Mouse (Mus musculus) lung, postnatal 0 days (tissue): ENCODE data around the gene Gm10142. TPM values are rescaled to one million over a fixed set of nuclear protein-coding genes. Genes with fewer than 3 reads are reported as not detected.

Experiments
- ATAC-seq: fragments of 200-750 bp; cut with Nextera tagmentation; 2 replicates; pipeline ENCODE4 v1.8.0; 2017; ENCODE audit warnings: moderate library complexity
- DNase-seq: peaks from one replicate; pipeline ENCODE4 v3.0.0-alpha.2; 2016; ENCODE audit warnings: low spot score
- H3K27ac ChIP-seq: fragments of 300-500 bp; sonication (generic); 2 replicates; pipeline ENCODE4 v1.5.1; 2014; ENCODE audit warnings: antibody characterized with exemption, mild to moderate bottlenecking, low read length, mixed read lengths
- H3K27me3 ChIP-seq: fragments of 300-500 bp; sonication (generic); replicated peaks from 2 replicates; pipeline ENCODE4 v1.6.1; 2014; ENCODE audit warnings: low read length, mixed read lengths; ENCODE audit not compliant: insufficient read depth
- H3K36me3 ChIP-seq: fragments of 300-500 bp; sonication (generic); 2 replicates; pipeline ENCODE4 v1.6.1; 2014; ENCODE audit warnings: low read length, mixed read lengths; ENCODE audit not compliant: insufficient read depth
- H3K4me1 ChIP-seq: fragments of 300-500 bp; sonication (generic); 2 replicates; pipeline ENCODE4 v1.6.1; 2014; ENCODE audit warnings: antibody characterized with exemption, low read depth, low read length, mixed read lengths; ENCODE audit not compliant: insufficient read depth
- H3K4me2 ChIP-seq: fragments of 300-500 bp; sonication (generic); replicated peaks from 2 replicates; pipeline ENCODE4 v1.6.1; 2014; ENCODE audit warnings: low read depth, mild to moderate bottlenecking, low read length, moderate library complexity, mixed read lengths
- H3K4me3 ChIP-seq: fragments of 300-500 bp; sonication (generic); 2 replicates; pipeline ENCODE4 v1.5.1; 2014; ENCODE audit warnings: low read depth, low read length
- H3K9ac ChIP-seq: fragments of 300-500 bp; sonication (generic); replicated peaks from 2 replicates; pipeline ENCODE4 v1.6.1; 2014; ENCODE audit warnings: low read depth, mild to moderate bottlenecking
- H3K9me3 ChIP-seq: fragments of 300-500 bp; sonication (generic); 2 replicates; pipeline ENCODE4 v1.6.1; 2016; ENCODE audit warnings: low read length, mixed read lengths
- CTCF ChIP-seq: IDR thresholded peaks from 2 replicates; pipeline ENCODE4 v1.5.1; 2016; ENCODE audit warnings: antibody characterized with exemption, mild to moderate bottlenecking
- EP300 ChIP-seq: IDR thresholded peaks from 2 replicates; pipeline ENCODE4 v1.6.1; 2016; ENCODE audit warnings: antibody characterized with exemption, mild to moderate bottlenecking, control low read depth
- WGBS: fragments of 180-500 bp; shearing (Covaris S2); extraction: QIAGEN DNeasy Blood & Tissue Kit; methylation state at CpG from one replicate; pipeline ENCODE4 v1.1.7; 2014; 5-methylcytosine and 5-hydroxymethylcytosine counted together
- polyA plus RNA-seq: library from polyadenylated mRNA; unstranded; fragments of >200 nt; fragmentation: Nextera tagmentation; extraction: Ambion mirVana; gene quantifications from 2 replicates; pipeline ENCODE4 v1.2.1, GENCODE M21; 2015

The Gm10142 gene
- polyA plus RNA-seq: not detected in 2 replicates

DNA sequence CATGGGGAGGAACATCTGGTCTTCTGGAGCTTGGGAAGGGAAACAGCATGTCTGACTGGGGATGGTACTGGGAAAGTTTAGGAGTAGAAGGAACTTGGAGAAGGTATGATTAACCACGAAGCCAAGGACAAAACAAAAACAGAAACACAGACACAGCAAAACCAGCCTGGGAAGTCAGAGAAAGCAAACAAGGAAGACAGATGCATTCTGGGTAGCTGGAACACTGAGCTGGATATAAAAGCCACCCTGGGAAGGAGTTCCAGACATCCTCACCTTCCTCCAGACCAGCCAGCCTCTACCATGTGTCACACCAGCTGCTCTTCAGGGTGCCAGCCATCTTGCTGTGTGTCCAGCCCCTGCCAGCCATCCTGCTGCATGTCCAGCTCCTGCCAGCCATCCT lies at the start of gene Gm10142:
Gene Gm10142 (plus strand): TSS at position 301 of the 400 bp plus-strand sequence.
- ATAC-seq (no peak), DNase-seq (no peak)
- no peak within 1 kb of the TSS for H3K27ac ChIP-seq
- H3K9me3 ChIP-seq: no peaks in the 10 kb centered on the region
- no peak for TF ChIP-seq EP300
- TF ChIP-seq CTCF: no peak
- no peak within 1 kb of the TSS for H3K4me3 ChIP-seq
- H3K4me2 ChIP-seq: no peak within 1 kb of the TSS
- no peaks in the 10 kb centered on the region for H3K4me1 ChIP-seq
- H3K27me3 ChIP-seq: no peaks in the 10 kb centered on the region
- no peak within 1 kb of the TSS for H3K9ac ChIP-seq
- H3K36me3 ChIP-seq: no peaks in the 10 kb centered on the region
- 65% methylated on average over 1 of the region's 1 CpGs for WGBS

DNA sequence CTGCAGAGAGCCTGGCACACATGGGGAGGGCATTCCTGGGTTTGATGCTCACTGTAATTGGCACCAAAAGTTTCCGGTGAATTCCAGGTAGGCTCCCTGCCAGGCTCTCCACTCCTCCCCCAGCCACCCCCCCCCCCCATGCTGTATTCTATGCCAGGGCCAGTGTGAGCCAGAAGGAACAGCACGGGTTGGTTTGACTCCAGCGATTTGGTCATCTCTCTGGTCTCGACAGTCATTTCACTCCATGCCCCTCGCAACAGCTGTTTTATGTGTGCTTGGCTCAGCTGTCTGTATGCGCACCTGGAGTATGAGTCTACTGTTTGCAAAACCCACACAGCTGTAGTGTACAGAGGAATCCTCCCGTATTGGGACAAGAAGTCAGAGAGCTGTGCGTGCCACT lies 49.3 kb upstream of the Gm10142 start:
- 66% methylated on average over 8 of the region's 8 CpGs for WGBS

DNA sequence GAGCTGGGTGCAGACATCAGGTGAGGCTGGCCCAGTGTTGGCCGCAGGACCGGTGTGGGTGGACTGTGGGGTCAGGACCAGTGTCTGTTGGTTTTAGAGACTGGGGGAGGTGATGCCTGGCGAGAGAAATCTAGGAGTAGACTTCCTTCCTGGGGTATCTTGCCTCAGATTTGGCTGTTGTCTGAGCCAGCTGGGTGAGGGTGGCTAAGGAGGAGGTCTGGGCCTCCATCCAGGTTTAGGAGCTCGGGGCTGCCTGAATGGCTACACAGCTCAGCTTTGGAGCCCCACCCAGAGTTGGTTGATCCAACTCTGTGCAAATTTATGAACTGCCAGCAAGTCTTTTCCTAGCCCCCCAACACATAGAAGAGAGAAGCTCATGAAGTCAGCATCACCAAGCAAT lies 48.2 kb upstream of the Gm10142 start:
- H3K27me3 ChIP-seq: no peaks in the 10 kb centered on the region
- no peak overlapping the region for H3K27ac ChIP-seq
- DNase-seq (no peak), ATAC-seq (no peak)
- no peak overlapping the region for H3K9ac ChIP-seq
- H3K4me3 ChIP-seq: no peak overlapping the region
- TF ChIP-seq CTCF (no peak), EP300 (no peak)
- 67% methylated on average over 4 of the region's 4 CpGs for WGBS
- no peaks in the 10 kb centered on the region for H3K9me3 ChIP-seq
- H3K36me3 ChIP-seq: no peaks in the 10 kb centered on the region
- H3K4me1 ChIP-seq: no peaks in the 10 kb centered on the region
- H3K4me2 ChIP-seq: no peak overlapping the region

More for the DNA sequence above, 49.3 kb upstream of the Gm10142 start:
- H3K27ac ChIP-seq: no peak overlapping the region
- no peaks in the 10 kb centered on the region for H3K9me3 ChIP-seq
- ATAC-seq: 0 out of 2 replicates have a peak, but pooled peaks have one; percentile 14
- no peaks in the 10 kb centered on the region for H3K4me1 ChIP-seq
- no peak overlapping the region for H3K4me2 ChIP-seq
- H3K36me3 ChIP-seq: no peaks in the 10 kb centered on the region
- H3K4me3 ChIP-seq: no peak overlapping the region
- H3K9ac ChIP-seq: no peak overlapping the region
- no peak for DNase-seq
- TF ChIP-seq CTCF (no peak), EP300 (no peak)
- H3K27me3 ChIP-seq: no peaks in the 10 kb centered on the region

DNA sequence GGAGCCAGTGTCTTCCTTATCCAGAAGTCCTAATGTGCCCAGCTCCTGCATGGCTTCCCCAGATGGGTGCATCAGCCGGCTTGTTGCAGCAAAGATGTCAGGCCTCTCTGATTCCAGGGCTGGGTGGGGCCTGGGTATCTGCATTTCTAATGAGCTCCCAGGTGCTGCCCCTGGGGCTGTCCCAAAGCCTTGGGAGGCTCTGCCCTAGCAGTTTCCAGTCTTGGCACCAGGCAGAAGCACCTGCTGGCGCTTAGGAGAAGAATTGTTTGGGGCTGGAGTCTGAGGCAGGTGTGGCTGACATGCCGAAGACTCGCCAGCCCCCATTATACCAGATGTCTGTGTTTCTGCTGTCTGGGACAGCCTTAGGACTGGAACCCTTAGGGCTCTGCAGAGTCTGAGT lies 44.9 kb upstream of the Gm10142 start:
- no peaks in the 10 kb centered on the region for H3K9me3 ChIP-seq
- no peaks in the 10 kb centered on the region for H3K36me3 ChIP-seq
- H3K4me1 ChIP-seq: no peaks in the 10 kb centered on the region
- no peak for TF ChIP-seq EP300
- no peak for TF ChIP-seq CTCF
- H3K4me3 ChIP-seq: no peak overlapping the region
- ATAC-seq (no peak), DNase-seq (no peak)
- no peak overlapping the region for H3K4me2 ChIP-seq
- 70% methylated on average over 4 of the region's 4 CpGs for WGBS
- H3K27ac ChIP-seq: no peak overlapping the region
- no peaks in the 10 kb centered on the region for H3K27me3 ChIP-seq
- no peak overlapping the region for H3K9ac ChIP-seq

DNA sequence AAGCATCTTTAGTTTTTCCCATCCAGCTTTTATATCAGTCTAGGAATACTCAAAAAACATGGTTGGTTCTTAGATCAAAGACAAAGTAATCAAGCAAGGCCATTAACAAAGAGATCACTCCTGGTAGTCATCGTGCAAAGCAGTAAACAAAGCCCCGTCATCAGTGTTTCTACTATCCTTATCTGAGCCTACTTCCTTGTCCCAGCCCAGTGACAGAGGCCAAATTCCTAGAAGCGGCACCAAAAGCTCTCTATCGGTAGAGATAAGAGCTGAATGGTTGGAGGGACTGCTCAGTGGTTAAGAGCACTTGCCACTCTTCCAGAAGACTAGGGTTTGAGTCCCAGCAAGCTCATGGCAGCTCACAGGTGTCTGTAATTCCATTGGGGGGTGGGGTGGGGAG lies 44.1 kb upstream of the Gm10142 start:
- no peaks in the 10 kb centered on the region for H3K9me3 ChIP-seq
- DNase-seq: no peak
- H3K4me2 ChIP-seq: no peak overlapping the region
- no peak overlapping the region for H3K4me3 ChIP-seq
- no peak overlapping the region for H3K9ac ChIP-seq
- no peaks in the 10 kb centered on the region for H3K36me3 ChIP-seq
- no peak overlapping the region for H3K27ac ChIP-seq
- H3K27me3 ChIP-seq: no peaks in the 10 kb centered on the region
- WGBS: 12% methylated on average over 4 of the region's 4 CpGs
- ATAC-seq: no peak
- TF ChIP-seq CTCF: no peak
- TF ChIP-seq EP300: no peak
- H3K4me1 ChIP-seq: no peaks in the 10 kb centered on the region

DNA sequence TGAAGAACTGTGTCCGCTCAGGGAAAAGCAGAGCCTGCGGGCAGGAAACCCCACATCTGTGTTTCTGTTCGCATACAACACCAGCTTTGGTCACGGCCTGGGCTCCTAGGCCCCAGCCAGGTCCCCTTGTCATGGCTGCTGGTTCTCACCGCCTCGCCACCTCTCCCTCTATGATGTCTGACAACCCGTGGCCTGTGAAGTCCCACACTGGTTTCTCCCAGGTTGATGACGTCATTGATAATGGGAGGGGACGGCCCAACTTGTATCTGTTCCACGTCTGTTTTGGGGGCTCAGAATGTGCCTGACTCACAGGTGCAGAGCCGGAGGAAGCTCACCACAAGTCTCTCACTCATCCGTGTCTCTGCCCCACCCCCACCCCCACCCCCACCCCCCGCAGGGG lies 41.8 kb upstream of the Gm10142 start:
- H3K4me2 ChIP-seq: no peak overlapping the region
- H3K27me3 ChIP-seq: peaks cover 18% of the 10 kb centered on the region
- H3K4me3 ChIP-seq: no peak overlapping the region
- H3K9ac ChIP-seq: no peak overlapping the region
- no peak overlapping the region for H3K27ac ChIP-seq
- 50% methylated on average over 13 of the region's 13 CpGs for WGBS
- no peaks in the 10 kb centered on the region for H3K4me1 ChIP-seq
- H3K9me3 ChIP-seq: no peaks in the 10 kb centered on the region
- ATAC-seq (no peak), DNase-seq (no peak)
- no peaks in the 10 kb centered on the region for H3K36me3 ChIP-seq
- no peak for TF ChIP-seq EP300
- TF ChIP-seq CTCF: no peak

DNA sequence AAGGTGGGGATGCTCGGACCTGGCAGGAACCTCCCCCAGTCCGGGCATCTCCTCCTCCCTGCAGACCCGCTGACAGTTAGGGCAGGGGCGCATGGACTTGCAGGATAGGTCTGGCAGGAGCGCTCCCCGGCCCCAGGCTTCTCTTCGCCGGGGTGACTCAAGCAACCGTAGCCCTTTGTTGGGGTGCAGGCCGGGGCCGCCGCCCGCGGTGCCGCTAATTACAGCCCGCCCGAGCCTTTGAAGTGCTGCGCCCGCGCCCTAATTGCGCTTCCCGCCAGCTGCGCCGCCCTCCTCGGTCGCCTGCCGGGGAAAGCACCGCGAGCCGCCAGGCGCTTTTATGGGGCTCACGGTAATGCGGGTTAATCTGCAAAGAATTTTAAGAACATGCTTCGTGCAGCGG lies 38.0 kb upstream of the Gm10142 start:
- H3K9ac ChIP-seq: no peak overlapping the region
- no peak overlapping the region for H3K4me3 ChIP-seq
- H3K4me1 ChIP-seq: no peaks in the 10 kb centered on the region
- H3K9me3 ChIP-seq: no peaks in the 10 kb centered on the region
- H3K27ac ChIP-seq: no peak overlapping the region
- no peak for TF ChIP-seq CTCF
- TF ChIP-seq EP300: no peak
- no peak for DNase-seq
- peaks cover 18% of the 10 kb centered on the region for H3K27me3 ChIP-seq
- 2% methylated on average over 35 of the region's 35 CpGs for WGBS
- H3K4me2 ChIP-seq: 0 out of 2 replicates have a peak overlapping the region, but pooled peaks have one; percentile 25
- H3K36me3 ChIP-seq: no peaks in the 10 kb centered on the region
- no peak for ATAC-seq
